Mouse (Mus musculus) kidney, adult 2 months (tissue): ENCODE results near the gene Gimap1.

Source experiments
- CTCF ChIP-seq: fragments of 200-500 bp; conservative IDR thresholded peaks from 2 replicates; pipeline ENCODE4 v1.5.1; 2011; ENCODE audit warnings: low read depth, mild to moderate bottlenecking, control low read depth, low read length, moderate library complexity, mixed read lengths; ENCODE audit not compliant: insufficient read depth, insufficient read length
- POLR2A ChIP-seq: fragments of 200-500 bp; IDR thresholded peaks from one replicate; pipeline ENCODE4 v1.6.1; 2011; ENCODE audit warnings: low read depth, low read length, control low read depth

GRCm38 (mm10) chr6:48785601-48786000, 46.7 kb downstream of the Gimap1 start:
- no peak for TF ChIP-seq POLR2A
- no peak for TF ChIP-seq CTCF
